Mouse (Mus musculus): ENCODE data around the gene Def6. TPM values are rescaled to one million over a fixed set of nuclear protein-coding genes. Genes with fewer than 3 reads are reported as not detected.

Gene Def6
- polyA plus RNA-seq (2014; fragmentation: Nextera tagmentation; extraction: Ambion mirVana), result 4.3 and 6.5 TPM in 2 replicates

DNA sequence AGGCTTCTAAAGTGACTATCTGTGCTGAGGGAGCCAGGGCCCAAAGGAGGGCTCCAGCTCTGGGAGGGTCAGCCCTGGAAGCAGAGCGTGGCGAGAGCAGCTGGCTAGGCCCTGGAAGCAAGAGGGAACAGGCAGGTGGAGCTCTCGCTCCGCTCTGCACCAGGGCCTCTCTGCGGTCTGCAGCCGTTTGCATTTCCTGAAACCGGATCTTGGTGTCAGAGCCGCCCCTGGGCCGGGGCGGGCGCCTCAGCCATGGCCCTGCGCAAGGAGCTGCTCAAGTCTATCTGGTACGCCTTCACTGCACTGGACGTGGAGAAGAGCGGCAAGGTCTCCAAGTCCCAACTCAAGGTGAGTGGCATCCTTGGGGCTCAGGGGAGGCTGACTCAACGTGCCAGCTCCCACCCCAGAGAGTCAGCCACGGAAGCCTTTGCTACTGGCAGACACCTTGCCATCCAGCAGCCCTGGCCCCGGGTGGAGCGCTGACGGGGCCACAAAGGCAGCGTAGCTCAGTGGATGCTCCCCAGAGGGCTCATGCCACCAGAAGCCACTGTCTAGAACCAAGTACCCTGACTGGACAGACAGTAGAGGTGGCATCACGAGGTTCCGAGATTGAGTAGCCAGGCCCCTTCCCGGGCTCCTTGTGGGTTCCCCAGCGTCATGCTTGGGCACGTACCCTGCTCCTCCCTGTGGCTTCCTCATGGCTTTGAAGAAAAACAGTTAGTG lies at the start of gene Def6:
Gene Def6 (plus strand): TSS at position 188 of the 723 bp plus-strand sequence.
- DNase-seq (ENCODE audit: low spot score) (peak; percentile 46), ATAC-seq (ENCODE audit: low FRiP score) (peak; percentile 61; the same call in 1 of the 2 replicates)
- WGBS, result 24% methylated on average over 26 of the region's 26 CpGs
- Histone ChIP-seq H3K27ac (peak within 1 kb of the TSS; percentile 33; the same call in 1 of the 2 replicates), H3K9ac (peak within 1 kb of the TSS; percentile 26), H3K36me3 (replicated peaks; ENCODE audit: control insufficient read depth, insufficient read depth) (peaks cover 11% of the 10 kb centered on the region), H3K27me3 (ENCODE audit: control insufficient read depth, insufficient read depth, low read length) (no peaks in the 10 kb centered on the region), H3K4me1 (replicated peaks; ENCODE audit: control insufficient read depth, insufficient read depth, low read length) (peaks cover 5% of the 10 kb centered on the region; the same call in 1 of the 2 replicates), H3K9me3 (ENCODE audit: control insufficient read depth, low read length) (no peaks in the 10 kb centered on the region), H3K4me2 (replicated peaks) (peak within 1 kb of the TSS; percentile 34), H3K4me3 (replicated peaks; ENCODE audit: low read length) (no peak within 1 kb of the TSS; the same call in 1 of the 2 replicates)

DNA sequence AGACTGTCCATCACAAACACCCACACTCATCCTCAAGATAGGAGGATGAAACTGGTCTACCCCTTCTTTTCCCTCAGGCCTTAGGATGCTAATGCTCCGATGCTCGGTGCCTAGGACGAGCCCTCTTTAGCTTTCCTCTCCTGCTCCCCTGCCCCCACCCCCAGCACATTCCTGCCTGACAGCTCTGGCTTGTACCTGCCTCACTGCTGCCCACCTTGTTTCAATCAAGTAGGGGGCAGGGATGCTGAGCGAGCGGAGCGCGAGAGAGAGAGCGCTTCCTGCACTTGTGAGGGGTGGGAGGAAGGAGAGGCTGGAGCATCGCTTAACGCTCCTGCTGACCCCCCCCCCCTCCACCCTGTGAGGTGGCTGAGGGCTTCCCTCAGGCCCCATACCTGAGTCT lies 47.2 kb upstream of the Def6 start:
- Histone ChIP-seq H3K4me1 (replicated peaks; ENCODE audit: control insufficient read depth, insufficient read depth, low read length) (no peaks in the 10 kb centered on the region; the same call in 1 of the 2 replicates), H3K27ac (no peak overlapping the region), H3K9me3 (ENCODE audit: control insufficient read depth, low read length) (no peaks in the 10 kb centered on the region), H3K4me2 (replicated peaks) (no peak overlapping the region), H3K9ac (no peak overlapping the region), H3K36me3 (replicated peaks; ENCODE audit: control insufficient read depth, insufficient read depth) (peaks cover 45% of the 10 kb centered on the region), H3K27me3 (ENCODE audit: control insufficient read depth, insufficient read depth, low read length) (no peaks in the 10 kb centered on the region), H3K4me3 (replicated peaks; ENCODE audit: low read length) (no peak overlapping the region)
- ATAC-seq (ENCODE audit: low FRiP score), result no peak
- WGBS, result 32% methylated on average over 10 of the region's 10 CpGs
- no peak for DNase-seq (ENCODE audit: low spot score)

DNA sequence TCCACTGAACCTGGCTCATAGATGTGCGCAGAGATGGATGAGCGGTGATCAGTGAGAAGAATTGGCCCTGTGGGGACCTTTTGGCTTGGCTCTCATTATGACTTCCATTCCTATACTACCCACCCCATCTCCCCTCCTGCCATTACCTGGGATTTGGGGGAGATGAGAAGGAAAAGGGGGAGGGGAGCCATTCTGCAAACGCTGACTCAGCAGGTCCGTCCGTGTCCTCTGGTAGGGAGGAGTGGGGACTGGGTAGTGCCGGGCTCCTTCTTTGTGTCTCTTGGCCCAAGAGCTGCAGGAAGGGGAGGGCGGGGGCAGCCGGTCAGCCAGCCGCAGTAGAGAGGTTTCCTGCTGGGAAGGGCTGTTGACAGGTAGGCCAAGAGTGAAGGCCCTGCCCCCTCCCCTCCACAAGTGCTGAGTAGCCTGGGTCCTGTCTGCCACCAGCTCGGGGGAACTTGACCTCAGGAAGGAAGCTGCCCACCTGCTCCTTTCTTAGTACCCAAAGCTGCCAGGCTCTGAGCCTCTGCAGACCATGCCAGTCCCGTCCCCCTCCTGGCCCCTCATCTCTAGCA lies 46.2 kb upstream of the Def6 start:
- ATAC-seq (ENCODE audit: low FRiP score) (no peak), DNase-seq (ENCODE audit: low spot score) (no peak)
- Histone ChIP-seq H3K4me2 (replicated peaks) (no peak overlapping the region), H3K27ac (no peak overlapping the region), H3K4me3 (replicated peaks; ENCODE audit: low read length) (no peak overlapping the region), H3K36me3 (replicated peaks; ENCODE audit: control insufficient read depth, insufficient read depth) (peaks cover 46% of the 10 kb centered on the region), H3K4me1 (replicated peaks; ENCODE audit: control insufficient read depth, insufficient read depth, low read length) (no peaks in the 10 kb centered on the region; the same call in 1 of the 2 replicates), H3K27me3 (ENCODE audit: control insufficient read depth, insufficient read depth, low read length) (no peaks in the 10 kb centered on the region), H3K9me3 (ENCODE audit: control insufficient read depth, low read length) (no peaks in the 10 kb centered on the region), H3K9ac (no peak overlapping the region)
- WGBS, result 28% methylated on average over 11 of the region's 11 CpGs

DNA sequence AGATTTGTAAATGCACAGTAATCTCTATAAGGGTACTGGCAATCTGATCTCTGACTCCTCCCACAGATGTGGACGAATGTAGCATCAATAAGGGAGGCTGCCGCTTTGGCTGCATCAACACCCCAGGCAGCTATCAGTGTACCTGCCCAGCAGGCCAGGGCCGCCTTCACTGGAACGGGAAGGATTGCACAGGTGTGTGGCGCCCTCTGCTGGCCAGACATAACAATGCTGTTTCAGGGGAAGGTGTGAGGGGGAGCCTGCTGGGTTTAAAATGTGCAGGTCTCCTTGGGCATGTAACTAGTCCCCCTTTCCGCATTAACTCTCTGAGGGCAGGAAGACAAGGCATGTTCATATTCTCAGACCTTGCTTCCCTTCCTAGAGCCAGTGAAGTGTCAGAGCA lies 43.9 kb upstream of the Def6 start:
- ATAC-seq (ENCODE audit: low FRiP score), result 0 out of 2 replicates have a peak, but pooled peaks have one; percentile 44
- Histone ChIP-seq H3K4me1 (replicated peaks; ENCODE audit: control insufficient read depth, insufficient read depth, low read length) (no peaks in the 10 kb centered on the region), H3K9ac (no peak overlapping the region), H3K27me3 (ENCODE audit: control insufficient read depth, insufficient read depth, low read length) (no peaks in the 10 kb centered on the region), H3K4me2 (replicated peaks) (no peak overlapping the region), H3K9me3 (ENCODE audit: control insufficient read depth, low read length) (no peaks in the 10 kb centered on the region), H3K27ac (no peak overlapping the region), H3K36me3 (replicated peaks; ENCODE audit: control insufficient read depth, insufficient read depth) (peaks cover 51% of the 10 kb centered on the region), H3K4me3 (replicated peaks; ENCODE audit: low read length) (no peak overlapping the region)
- 7% methylated on average over 6 of the region's 6 CpGs for WGBS
- DNase-seq (ENCODE audit: low spot score), result peak; percentile 77

DNA sequence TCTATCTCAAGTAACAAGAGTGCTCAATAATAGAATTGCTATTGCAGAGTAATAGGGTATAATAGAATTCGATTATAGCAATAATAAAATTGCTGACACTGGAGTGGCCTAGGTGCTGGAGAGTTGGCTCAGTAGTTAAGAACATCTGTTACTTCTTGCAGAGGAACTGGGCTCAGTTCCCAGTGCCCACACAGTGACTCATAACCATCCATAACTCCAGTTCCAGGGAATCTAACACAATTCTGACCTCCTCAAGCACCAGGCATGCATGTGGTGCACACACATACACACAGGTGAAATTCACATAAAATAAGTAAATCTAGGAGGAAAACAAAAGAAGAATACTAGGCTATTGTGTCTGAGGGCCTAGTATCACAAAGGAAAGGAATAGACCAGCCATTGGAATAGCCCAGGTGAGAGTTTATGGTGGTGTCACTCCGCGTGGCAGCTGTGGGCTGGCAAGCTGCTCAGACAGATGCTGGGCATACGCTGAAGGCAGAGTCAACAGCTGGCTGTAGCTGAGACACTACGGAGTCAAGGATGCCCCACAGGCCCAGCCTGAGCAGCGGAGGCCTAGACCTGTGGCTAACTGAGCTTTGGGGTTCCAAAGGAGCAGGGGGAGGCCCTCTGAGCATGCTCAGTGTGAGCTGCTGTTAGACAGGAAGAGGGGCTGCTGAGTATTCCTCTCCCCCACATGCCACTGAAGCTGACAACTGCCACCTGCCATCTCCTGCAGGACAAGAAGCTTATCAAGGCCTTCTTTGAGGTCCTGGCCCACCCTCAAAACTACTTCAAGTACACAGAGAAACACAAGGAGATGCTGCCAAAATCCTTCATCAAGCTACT lies 36.9 kb upstream of the Def6 start:
- 92% methylated on average over 6 of the region's 6 CpGs for WGBS
- Histone ChIP-seq H3K9ac (no peak overlapping the region), H3K4me3 (replicated peaks; ENCODE audit: low read length) (no peak overlapping the region), H3K9me3 (ENCODE audit: control insufficient read depth, low read length) (no peaks in the 10 kb centered on the region), H3K4me2 (replicated peaks) (no peak overlapping the region), H3K27ac (no peak overlapping the region), H3K27me3 (ENCODE audit: control insufficient read depth, insufficient read depth, low read length) (no peaks in the 10 kb centered on the region), H3K36me3 (replicated peaks; ENCODE audit: control insufficient read depth, insufficient read depth) (peaks cover 33% of the 10 kb centered on the region), H3K4me1 (replicated peaks; ENCODE audit: control insufficient read depth, insufficient read depth, low read length) (peaks cover 5% of the 10 kb centered on the region; the same call in 1 of the 2 replicates)
- ATAC-seq (ENCODE audit: low FRiP score) (no peak), DNase-seq (ENCODE audit: low spot score) (no peak)

DNA sequence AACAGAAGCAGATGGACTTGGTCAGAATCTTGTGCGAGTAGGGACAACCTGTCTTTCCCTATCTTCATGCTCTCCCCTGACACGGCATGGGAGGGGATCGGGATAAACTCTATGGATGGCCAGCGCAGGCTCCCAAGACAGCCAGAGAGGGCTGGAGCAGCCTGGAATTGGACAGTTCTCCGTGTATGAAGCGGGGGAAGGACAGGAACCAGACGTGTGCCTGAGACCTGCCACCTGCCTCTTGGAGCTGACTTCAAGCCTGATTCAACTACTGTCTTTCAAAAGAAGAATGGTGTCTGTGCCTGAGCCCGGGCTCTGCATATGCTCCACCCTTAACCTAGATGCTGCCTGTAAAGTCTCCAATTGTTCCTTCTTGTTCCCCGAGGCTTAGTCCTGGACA lies 34.9 kb upstream of the Def6 start:
- H3K36me3 ChIP-seq (replicated peaks; ENCODE audit: control insufficient read depth, insufficient read depth), result peaks cover 25% of the 10 kb centered on the region
- DNase-seq (ENCODE audit: low spot score), result no peak
- ATAC-seq (ENCODE audit: low FRiP score), result no peak
- no peaks in the 10 kb centered on the region for H3K9me3 ChIP-seq (ENCODE audit: control insufficient read depth, low read length)
- no peak overlapping the region for H3K9ac ChIP-seq
- no peak overlapping the region for H3K27ac ChIP-seq
- WGBS, result 77% methylated on average over 9 of the region's 9 CpGs
- peaks cover 16% of the 10 kb centered on the region for H3K4me1 ChIP-seq (replicated peaks; ENCODE audit: control insufficient read depth, insufficient read depth, low read length)
- H3K4me3 ChIP-seq (replicated peaks; ENCODE audit: low read length), result no peak overlapping the region
- H3K4me2 ChIP-seq (replicated peaks), result no peak overlapping the region
- no peaks in the 10 kb centered on the region for H3K27me3 ChIP-seq (ENCODE audit: control insufficient read depth, insufficient read depth, low read length)

DNA sequence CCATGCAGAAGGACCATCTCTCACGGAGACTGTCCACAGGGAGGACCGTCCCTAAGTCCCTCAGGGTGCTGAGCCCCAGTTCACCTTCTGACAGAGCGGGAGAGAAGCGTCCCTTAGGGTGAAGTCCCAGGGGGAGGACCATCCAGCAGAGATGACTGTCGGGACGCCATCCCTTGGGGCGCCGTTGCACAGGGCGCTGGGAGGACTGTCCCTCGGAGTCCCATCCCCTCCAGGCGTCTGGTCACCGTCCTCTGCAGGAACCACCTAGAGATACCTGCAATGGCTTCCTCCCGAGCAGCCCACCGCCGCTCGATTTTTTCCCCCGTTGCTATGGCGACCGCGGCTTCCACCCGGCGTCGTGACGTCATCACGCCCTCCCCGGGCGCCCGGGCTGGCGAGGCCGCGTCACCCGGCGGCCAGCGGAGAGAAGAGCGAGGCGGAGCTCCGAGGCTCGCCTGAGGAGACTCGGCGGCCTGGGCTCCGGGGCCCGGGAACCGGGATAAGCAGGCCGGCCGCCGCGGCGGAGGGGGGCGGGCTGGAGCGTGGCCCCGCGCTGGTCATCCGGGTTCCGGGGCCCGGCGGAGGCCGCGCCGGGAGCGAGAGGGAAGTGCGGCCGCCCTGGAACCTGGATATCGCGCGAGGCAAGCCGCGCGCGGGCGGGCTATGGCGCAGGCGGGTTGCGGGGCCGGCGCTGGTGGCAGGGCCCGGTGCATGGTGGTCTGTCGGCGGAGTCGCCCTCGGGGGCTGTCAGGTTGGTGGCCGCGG lies 30.6 kb upstream of the Def6 start, which contains the start of gene Zfp523:
Gene Zfp523 (plus strand): TSS at position 355 of the 765 bp plus-strand sequence.
- peaks cover 28% of the 10 kb centered on the region for H3K4me1 ChIP-seq (replicated peaks; ENCODE audit: control insufficient read depth, insufficient read depth, low read length)

DNA sequence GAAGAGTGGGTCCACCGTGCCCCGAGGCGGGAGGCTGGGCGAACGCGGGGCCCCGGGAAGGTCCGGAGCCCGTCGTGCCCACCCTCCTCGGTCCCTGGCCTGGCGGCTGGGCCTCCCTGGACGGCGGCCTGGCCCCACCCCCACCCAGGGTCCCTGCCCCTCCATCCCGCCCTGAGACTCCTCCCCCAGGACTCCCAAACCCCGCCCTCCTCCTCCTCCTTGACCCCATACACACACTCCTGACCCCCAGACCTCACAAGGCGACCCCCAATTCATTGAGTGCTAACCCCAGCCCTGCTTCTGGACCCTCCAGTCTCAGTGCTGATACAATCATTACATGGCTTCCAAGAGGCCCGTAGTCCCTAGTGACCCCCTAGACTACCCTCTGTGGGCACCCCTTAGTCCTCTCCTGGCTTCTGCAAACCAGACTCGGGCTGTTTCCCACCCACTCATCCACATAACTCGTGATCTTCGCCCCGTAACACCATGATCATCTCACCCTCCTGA lies 30.0 kb upstream of the Def6 start:
- H3K4me1 ChIP-seq (replicated peaks; ENCODE audit: control insufficient read depth, insufficient read depth, low read length), result peaks cover 28% of the 10 kb centered on the region
- ATAC-seq (ENCODE audit: low FRiP score) (peak; percentile 69), DNase-seq (ENCODE audit: low spot score) (no peak)
- peaks cover 3% of the 10 kb centered on the region for H3K36me3 ChIP-seq (replicated peaks; ENCODE audit: control insufficient read depth, insufficient read depth)
- no peaks in the 10 kb centered on the region for H3K9me3 ChIP-seq (ENCODE audit: control insufficient read depth, low read length)
- WGBS, result 4% methylated on average over 22 of the region's 22 CpGs
- peak overlapping the region; percentile 96 for H3K9ac ChIP-seq
- H3K27ac ChIP-seq, result peak overlapping the region; percentile 96
- H3K4me2 ChIP-seq (replicated peaks), result peak overlapping the region; percentile 89
- no peaks in the 10 kb centered on the region for H3K27me3 ChIP-seq (ENCODE audit: control insufficient read depth, insufficient read depth, low read length)
- H3K4me3 ChIP-seq (replicated peaks; ENCODE audit: low read length), result peak overlapping the region; percentile 94

More for the DNA sequence above, 30.6 kb upstream of the Def6 start, which contains the start of gene Zfp523:
- peak within 1 kb of the TSS; percentile 96 for H3K27ac ChIP-seq
- no peaks in the 10 kb centered on the region for H3K27me3 ChIP-seq (ENCODE audit: control insufficient read depth, insufficient read depth, low read length)
- peaks cover 3% of the 10 kb centered on the region for H3K36me3 ChIP-seq (replicated peaks; ENCODE audit: control insufficient read depth, insufficient read depth)
- under 1% methylated on average over 69 of the region's 82 CpGs for WGBS
- peak within 1 kb of the TSS; percentile 96 for H3K9ac ChIP-seq
- ATAC-seq (ENCODE audit: low FRiP score) (peak; percentile 90), DNase-seq (ENCODE audit: low spot score) (peak; percentile 92)
- peak within 1 kb of the TSS; percentile 94 for H3K4me3 ChIP-seq (replicated peaks; ENCODE audit: low read length)
- H3K9me3 ChIP-seq (ENCODE audit: control insufficient read depth, low read length), result no peaks in the 10 kb centered on the region
- peak within 1 kb of the TSS; percentile 89 for H3K4me2 ChIP-seq (replicated peaks)
